Mouse (Mus musculus): ENCODE results near the gene Daam2.

Gene Daam2

DNA sequence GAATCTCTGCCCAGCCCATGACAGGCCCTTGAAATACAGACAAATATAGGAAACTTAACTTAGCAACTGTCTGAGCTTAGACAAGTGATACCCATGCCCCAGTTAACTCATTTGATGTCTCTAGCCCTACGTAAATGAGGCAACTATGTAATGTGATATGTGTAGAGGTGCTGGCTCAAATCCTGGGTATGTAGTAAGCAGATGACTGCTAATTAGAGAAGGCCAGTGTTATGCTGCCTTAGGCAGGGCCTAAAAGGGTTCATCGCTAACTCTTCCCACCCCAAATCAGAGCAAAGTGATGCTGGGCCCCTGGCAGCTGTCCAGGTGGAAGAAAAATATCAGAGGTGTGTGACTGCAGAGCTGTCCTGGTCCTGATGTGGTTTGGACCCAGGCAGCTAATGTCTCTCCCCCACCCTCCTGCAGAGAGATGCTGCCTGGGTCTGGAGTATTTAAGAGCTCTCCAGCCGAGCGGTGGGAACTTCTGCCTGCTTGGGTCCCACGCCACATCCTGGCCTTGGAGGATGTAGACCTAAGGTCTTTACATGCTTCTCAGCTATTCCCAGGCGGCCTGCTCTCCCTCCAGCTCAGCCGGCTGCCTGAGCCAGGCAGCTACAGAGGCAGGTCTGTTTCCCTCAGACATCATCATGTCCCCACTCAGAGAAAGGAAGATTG is 44.4 kb downstream of the Daam2 start:
- no peak for TF ChIP-seq GATA4 (IDR thresholded peaks at IDR 0.05; ENCODE audit: insufficient replicate concordance, low read length)

- no peak for TF ChIP-seq GATA4 (IDR thresholded peaks at IDR 0.05; ENCODE audit: insufficient replicate concordance, low read length)
Observed at GRCm38 (mm10) chr17:49517091-49517490, 47.1 kb downstream of the Daam2 start.

DNA sequence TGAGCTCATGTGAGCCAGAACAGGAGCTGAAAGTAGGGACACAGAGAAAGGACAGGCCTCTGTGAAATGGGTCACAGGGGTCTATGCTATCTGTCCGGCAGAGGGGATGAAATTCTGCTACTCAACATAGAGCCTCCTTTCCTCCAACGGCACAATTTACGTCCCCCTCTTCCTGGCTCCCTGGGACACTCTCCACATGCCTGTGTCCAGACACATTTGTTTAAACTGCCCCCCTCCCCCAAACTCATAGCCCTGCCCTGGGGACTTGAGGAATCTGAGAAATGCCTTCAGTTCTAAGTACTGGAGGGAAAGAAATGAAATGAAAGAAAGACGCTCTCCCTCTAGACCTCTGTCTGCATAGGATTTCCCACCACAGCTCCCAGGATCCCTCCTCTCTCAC is 48.5 kb downstream of the Daam2 start:
- no peak for TF ChIP-seq GATA4 (IDR thresholded peaks at IDR 0.05; ENCODE audit: insufficient replicate concordance, low read length)

DNA sequence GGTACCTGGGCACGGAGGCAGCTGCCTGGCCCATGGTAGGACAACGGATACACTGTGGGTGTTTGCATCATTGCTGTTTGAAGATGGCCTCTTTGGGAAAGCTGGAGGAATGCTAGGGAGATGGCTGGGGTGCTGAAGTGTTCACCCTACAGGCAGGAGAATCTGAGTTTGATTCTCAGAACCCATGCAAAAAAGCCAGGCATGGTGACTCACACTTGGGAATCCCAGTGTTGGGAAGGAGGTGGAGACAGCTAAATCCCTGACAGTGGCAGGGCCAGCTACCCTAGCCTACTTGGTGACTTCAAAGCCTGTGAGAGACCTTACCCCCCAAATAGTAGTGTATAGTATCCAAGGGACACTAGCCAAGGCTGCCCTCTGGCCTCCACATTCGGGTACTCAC is 49.0 kb downstream of the Daam2 start:
- TF ChIP-seq GATA4 (IDR thresholded peaks at IDR 0.05; ENCODE audit: insufficient replicate concordance, low read length), result no peak

- TF ChIP-seq GATA4 (IDR thresholded peaks at IDR 0.05; ENCODE audit: insufficient replicate concordance, low read length), result no peak
Observed at GRCm38 (mm10) chr17:49512671-49513085, 51.5 kb downstream of the Daam2 start.

DNA sequence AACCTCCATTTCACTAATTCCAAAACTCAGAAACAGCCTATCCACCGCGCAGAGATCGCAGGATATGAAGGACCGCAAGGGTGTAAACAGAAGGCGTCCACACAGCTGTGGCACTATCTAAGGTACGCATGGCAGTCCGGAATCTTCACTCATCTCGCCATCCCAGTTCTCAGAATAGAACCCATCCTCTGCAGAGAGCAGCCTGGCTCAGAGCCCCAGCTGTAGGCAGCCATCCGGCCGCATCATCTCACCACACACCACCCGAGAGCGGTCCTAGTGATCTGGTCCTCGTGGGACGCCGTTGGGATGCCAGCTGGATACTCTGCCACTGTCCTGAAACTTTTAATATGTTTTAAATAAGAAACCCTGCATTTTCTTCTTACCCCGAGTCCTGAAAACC is 54.7 kb downstream of the Daam2 start:
- no peak for TF ChIP-seq GATA4 (IDR thresholded peaks at IDR 0.05; ENCODE audit: insufficient replicate concordance, low read length)

DNA sequence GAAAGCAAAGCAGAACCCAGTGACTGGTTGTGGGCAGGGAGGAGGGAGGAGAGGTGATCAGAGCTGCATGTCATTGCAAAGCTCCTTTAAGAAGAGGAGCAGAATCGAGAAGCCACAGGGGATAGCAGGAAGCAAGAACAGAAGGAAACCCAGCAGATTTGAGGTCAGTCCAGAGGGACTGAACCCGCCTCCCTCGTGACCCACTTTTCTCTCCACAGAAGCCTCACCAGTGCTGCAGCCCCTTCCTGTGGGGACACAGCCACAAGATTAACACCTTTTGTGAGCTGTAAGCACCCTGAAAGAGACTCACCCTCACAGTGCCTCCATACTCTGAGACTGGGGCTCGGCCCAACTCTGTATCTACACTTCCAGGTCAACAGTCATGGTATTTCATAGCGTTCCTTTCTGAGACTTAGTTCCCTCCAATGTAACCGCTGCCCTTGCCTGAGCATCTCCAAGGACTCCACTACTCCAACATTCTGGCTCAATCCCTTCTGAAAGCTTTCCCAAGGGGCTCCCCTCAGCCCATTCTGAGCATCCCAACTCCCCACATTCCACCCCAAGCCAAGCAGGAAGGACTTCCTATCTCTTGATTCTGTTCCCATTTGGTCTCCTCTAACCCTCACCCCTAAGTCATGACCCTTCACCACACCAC is 60.8 kb downstream of the Daam2 start:
- no peak for TF ChIP-seq GATA4 (IDR thresholded peaks at IDR 0.05; ENCODE audit: insufficient replicate concordance, low read length)

DNA sequence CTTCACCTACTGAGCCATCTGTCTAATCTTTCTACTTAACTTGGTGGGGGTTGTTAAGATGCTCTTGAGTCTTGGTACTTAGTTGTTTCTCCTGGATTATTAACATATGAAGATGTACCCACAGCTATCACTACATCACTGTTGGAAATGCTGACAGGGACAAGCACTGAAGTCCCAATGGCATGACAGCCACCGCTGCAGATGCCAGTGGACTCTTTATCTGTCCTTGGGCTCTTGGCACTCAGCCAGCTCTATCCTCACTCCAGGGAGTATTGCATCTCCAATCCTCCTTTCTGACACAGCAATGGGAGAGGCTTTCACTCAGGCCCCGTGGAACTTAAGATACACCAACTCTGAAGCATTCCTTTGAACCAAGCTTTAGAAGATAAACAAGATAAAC is 63.9 kb downstream of the Daam2 start:
- TF ChIP-seq GATA4 (IDR thresholded peaks at IDR 0.05; ENCODE audit: insufficient replicate concordance, low read length), result no peak

DNA sequence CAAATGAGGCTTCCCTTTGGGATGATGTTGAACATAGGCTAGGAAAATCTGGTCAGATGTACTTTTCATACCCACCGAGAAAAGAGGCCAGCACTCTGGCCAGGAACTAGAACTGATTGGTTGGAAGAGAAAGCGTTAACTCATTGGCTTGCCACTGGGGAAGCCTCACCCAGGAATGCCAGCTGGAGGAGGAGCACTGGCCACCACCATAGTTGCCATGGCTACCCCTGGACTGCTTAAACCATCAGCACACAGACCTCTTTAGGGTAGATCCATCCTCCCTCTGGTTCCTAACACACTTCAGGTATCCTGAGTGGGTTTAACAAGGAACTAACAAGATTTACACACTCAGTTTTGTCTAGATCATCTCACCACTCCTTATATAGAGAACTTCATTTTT is 64.5 kb downstream of the Daam2 start:
- no peak for TF ChIP-seq GATA4 (IDR thresholded peaks at IDR 0.05; ENCODE audit: insufficient replicate concordance, low read length)

DNA sequence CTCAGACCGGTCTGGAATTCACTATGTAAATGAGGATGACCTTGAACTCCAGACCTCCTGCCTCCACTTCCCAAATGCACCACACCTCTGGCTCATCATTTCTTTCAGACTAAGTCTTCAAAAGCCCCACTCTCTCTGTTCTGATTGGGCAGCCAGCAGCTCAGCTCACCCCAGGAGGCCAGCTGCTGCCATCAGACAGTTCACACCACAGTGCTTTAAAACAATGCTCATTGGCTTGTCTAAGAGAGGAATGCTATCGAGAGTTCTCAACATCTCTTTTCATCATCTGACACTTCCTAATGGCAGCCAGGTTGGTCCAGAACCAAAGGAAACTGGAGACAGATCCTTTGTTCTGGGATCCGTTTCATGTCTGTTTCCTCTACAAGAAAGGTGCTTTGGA is 66.0 kb downstream of the Daam2 start:
- no peak for TF ChIP-seq GATA4 (IDR thresholded peaks at IDR 0.05; ENCODE audit: insufficient replicate concordance, low read length)

GRCm38 (mm10) chr17:49493276-49493675 is 70.9 kb downstream of the Daam2 start:
- TF ChIP-seq GATA4 (IDR thresholded peaks at IDR 0.05; ENCODE audit: insufficient replicate concordance, low read length), result no peak

GRCm38 (mm10) chr17:49489098-49489497 is 75.0 kb downstream of the Daam2 start:
- TF ChIP-seq GATA4 (IDR thresholded peaks at IDR 0.05; ENCODE audit: insufficient replicate concordance, low read length), result no peak

DNA sequence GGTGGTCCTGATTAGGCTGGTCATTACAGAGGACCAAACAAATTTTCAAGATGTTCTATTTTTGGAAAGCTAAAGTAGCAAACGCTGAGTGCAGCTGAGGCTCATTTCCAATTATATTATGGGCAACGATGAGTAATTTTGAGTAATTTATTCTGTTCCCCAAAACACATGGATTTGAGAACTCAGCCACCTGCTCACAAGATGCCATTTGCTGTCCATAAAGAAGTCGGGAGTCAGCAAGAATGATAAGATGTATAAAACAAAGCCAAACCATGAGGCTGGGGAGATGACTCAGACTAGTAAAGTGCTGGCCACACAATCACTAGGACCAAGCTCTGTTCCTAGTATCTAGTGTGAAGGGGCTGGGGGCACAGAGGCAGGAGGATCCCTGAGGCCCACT is 79.7 kb downstream of the Daam2 start:
- no peak for TF ChIP-seq GATA4 (IDR thresholded peaks at IDR 0.05; ENCODE audit: insufficient replicate concordance, low read length)

- TF ChIP-seq GATA4 (IDR thresholded peaks at IDR 0.05; ENCODE audit: insufficient replicate concordance, low read length), result no peak
Observed at GRCm38 (mm10) chr17:49481876-49482275, 82.3 kb downstream of the Daam2 start.

- no peak for TF ChIP-seq GATA4 (IDR thresholded peaks at IDR 0.05; ENCODE audit: insufficient replicate concordance, low read length)
Observed at GRCm38 (mm10) chr17:49477370-49477769, 86.8 kb downstream of the Daam2 start.

- TF ChIP-seq GATA4 (IDR thresholded peaks at IDR 0.05; ENCODE audit: insufficient replicate concordance, low read length), result no peak
Observed at GRCm38 (mm10) chr17:49475174-49475573, 89.0 kb downstream of the Daam2 start.

DNA sequence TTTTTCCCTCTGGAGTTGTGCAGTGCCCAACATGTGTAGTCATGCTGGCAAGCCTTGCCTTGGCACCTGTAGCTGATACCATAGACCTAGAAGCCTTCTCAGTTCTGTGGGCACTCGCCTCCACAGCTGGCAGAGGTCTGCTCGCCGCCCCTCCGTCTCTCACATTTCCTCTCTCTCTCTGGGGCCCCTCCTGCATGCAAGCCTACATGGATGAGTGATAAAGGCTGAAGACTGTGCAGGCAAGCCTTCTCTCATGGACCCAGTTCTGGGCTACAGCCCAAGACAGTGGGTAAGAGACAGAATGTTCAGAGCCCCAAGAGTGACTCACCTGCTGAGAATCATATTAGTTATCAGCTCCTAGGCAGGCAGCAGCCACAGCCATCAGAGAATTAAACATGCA is 90.1 kb downstream of the Daam2 start:
- no peak for TF ChIP-seq GATA4 (IDR thresholded peaks at IDR 0.05; ENCODE audit: insufficient replicate concordance, low read length)
